Mouse (Mus musculus): Measurements from ENCODE around the gene Rfng.
"Not testable (repeated sequence)": the region's sequence is repeated elsewhere in the genome, so short reads cannot be mapped to it uniquely, and the experiment has no call there.

The Rfng gene

DNA sequence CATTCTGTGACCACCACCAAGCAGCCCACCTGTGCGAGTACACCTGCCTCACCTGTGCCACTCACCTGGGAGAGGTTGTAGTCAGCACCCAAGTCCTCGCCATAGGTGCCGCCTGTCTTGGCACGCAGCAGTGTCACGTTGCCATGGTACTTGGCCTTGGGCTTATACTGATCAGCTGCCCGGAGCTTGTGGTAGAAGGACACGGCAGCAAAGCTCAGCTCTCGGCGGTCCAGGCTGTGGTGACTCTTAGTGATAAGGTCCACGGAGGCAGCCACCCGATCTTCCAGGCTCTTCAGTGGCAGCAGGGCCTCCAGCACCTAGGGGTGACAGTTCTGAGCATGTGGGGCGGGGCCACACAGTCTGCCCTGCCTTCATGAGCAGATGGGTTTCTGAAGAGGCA is 24.0 kb upstream of the Rfng start:
- no peak for DNase-seq

DNA sequence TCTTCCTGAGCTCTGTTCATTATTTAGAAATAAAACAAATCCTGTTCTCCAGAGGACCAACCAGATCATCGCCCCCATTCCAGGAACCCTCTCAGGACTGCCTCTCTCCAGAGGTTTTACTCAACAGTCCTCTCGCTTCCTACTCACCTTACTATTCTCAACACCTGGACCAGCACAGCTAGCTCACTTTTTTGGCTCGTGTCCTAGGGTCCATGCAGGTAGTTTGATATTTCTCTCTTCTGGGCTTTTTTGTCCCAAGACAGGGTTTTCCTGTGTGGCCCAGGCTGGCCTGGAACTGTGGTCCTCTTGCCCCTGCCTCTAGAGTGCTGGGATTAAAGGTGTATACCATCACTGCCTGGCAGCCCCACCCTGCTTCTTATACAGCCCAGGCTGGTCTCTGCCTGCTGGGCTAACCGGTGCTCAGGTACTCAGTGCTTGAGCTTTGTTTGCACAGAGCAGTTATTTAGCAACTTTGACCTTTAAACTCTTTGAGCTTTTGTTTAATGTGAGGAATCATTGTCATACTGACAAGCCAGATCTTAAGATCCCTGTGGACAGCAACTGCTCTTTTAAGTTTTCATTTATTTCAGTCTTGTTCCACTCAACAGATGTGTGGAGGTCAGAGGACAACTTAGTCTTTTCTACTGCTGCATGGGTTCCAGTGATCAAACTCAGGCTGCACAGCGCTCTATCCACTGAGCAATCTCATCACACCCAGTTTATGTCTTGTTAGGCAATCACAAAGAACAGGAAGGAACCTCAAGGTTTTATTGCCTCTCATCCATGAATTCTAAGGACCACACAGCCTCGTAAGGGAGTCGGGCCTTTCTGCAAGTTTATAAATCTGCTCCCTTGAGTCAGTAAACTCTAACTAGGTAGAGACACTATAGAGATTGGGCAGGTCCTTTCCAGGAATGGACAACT is 21.6 kb upstream of the Rfng start:
- DNase-seq = no peak

DNA sequence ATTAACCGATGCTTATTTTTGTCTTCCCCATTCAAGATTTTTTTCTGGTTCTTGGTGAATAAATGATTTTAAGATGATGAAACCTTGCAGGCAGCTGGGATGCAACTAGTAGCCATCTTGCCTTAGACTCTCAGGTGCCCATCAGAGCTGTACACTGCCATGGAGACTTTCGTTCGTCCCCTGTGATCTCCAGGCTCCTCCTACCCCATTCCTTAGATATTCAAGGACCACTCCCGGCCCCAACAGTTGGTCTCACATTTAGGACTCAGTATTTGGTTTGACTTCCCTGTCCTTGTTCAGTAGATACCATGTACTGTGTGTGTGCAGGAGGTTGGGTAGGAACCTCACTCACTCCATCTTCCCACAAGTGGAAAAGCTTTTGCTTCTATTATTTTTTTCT is 20.8 kb upstream of the Rfng start:
- no peak for DNase-seq

DNA sequence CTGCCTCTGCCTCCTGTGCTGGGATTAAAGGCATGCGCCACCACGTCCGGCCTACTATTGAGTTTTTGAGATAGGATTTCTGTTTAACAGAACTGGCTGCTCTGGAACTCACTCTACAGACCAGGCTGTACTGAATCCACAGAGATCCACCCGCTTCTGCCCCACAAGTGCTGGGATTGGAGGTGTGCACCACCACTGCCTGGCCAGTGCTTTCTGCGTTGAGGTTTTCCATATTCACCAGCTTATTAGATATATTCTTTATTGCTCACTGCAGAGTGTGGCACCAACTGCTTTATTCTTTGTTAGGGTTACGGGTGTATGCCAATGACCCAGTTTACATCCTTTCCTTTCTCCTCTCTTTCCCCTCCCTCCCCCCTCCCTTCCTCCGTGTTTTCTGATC is 20.3 kb upstream of the Rfng start:
- no peak for DNase-seq

DNA sequence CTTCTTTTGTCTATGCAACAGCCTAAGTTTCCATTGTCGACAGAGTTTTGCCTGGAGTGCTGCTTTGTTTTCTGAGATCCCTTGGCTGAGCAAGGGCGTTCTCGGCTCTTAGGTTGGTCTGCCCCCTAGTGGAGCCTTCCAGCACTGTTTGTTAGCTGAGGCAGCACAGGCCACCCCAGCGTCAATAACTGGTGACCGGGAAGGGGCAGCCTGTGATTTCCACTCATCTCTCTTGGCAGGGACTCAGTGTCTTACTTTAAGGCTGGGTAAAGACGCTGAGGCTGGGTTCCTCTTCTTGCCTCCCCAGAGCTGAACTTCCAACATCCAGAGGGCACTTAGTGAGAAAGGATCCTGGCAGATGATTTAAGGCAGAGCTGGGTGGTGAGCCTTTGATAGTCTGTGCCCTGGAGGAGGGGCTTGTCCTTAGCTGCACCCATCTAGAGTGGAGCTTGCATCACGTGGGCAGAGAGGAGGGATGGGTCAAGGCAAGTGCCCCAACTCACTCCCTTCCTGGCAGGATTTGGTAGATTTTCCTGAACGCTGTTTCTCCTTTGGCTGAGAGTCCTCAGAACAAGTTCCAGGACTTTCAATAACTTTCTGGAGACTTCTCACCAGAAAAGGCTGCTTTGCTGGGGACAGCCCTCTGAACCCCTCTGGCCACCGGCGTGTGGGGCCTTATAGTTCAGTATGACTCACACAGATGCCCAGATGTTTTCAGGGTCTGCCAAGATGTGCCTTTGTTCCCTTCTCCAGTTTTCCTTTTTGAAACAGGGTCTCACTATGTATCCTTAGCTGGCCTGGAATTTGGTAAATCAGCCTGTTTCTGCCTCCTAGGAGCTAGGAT is 16.3 kb upstream of the Rfng start:
- DNase-seq = peak; percentile 81

- no peak for DNase-seq
These were observed 15.4 kb upstream of the Rfng start for GRCm38 (mm10) chr11:120799316-120799890.

DNA sequence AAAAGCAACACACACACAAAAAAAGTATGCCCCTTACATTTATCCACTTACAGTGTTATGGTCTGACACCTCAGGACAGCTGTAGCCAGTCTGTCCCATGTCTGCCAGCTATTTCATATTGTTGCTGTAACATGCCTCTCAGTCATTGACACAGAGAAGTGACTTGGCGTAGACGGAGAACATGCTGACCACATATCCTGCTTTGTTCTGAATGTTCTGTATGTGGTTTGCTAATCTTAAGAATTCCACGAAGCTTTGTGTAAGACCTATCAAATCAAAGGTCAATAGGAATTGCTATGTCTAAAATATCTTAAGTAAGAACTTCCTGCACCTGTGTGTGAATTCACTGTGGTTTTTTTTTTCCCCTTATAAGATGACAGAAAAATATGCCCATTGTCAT is 14.2 kb upstream of the Rfng start:
- no peak for DNase-seq

GRCm38 (mm10) chr11:120796614-120796946 is 12.6 kb upstream of the Rfng start:
- no peak for DNase-seq

DNA sequence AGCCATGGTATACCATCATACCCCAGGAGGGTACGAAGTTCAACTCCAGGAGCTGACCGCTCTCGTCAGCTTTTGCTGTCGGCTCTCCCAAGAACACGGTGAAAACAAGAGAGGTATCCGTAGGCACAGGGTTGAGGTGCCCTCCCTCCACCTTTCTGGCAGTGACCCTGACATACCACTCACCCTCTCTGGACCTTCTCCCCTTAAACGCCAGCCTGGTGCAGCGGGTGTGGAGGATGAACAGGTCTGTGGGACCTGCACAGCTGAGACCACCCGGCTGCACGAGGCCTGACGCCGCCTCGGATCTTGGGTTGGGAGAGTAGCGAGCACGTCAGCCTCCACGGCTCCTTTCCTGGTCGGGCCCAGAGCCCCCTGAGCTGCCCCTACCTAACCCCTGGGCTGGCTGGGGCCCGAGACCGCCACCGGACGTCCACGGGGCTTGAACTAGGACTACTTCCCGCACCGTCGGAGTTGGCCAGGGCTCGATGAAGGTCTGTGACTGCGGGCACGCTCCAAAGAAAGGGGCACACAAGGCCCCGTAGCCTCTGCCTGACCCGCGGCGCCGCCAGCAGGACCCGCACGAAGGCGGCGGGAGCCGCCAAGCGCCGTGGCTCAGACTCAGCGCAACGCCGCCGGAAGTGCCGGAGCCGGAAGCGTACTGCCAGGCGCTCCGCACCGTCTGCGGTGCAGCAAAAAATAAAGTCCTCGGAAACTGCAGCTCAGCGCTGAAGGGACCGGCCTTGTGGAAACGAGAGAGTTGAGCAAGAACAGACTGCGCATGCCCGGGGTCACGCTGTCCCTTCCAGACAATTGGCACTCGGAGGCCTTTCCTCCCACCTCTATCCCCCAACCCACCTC is 12.0 kb upstream of the Rfng start, which contains the start of gene Dus1l:
TSS of gene Dus1l (minus strand) at position 648 of the 858 bp plus-strand sequence.
- DNase-seq = peak; percentile 97

- DNase-seq = no peak
These were observed 8.6 kb upstream of the Rfng start for GRCm38 (mm10) chr11:120792652-120793051.

GRCm38 (mm10) chr11:120789810-120790209 is 5.8 kb upstream of the Rfng start:
- no peak for DNase-seq

DNA sequence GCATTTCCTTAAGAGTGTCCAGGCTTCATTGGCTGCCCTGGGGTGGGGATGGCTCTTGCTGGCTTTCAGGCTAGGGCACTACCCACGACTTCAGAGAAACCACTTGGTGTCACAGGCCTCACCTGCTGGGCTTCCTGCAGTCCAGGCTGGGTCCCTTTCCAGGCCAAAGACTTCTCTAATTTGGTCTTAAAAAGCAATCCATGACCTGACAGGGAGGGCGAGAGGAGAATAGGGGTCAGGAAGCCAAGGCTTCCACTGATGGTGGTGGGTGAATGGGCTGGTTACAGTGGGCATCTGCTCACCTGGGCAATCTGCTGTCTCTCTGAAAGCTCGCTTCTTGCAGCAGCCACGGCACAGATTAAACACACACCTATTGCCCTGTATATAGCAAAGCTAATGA is 5.3 kb upstream of the Rfng start:
- no peak for DNase-seq

DNA sequence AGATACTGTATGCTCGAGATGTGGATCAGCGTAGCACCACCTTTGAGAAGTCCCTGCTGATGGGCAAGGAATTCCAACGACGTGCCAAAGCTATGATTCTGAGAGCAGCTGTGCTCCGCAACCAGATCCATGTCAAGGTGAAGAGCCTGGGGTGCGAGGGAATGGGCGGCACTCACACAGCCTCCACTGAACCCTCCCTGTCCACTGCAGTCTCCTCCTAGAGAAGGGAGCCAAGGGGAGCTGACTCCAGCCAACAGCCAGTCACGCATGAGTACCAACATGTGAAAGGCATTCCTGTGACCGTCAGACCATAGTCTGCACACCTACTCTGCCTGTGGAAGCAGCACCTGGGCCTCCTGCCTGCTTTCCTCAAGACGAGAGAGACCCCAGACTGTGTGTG is 4.5 kb upstream of the Rfng start:
- not testable (repeated sequence) for DNase-seq

GRCm38 (mm10) chr11:120785145-120785544 is 1.1 kb upstream of the Rfng start:
- DNase-seq = no peak

- no peak for DNase-seq
These were observed 462 bp downstream of the Rfng start for GRCm38 (mm10) chr11:120783426-120784063.

- DNase-seq = not testable (repeated sequence)
These were observed 2.6 kb downstream of the Rfng start for GRCm38 (mm10) chr11:120781361-120781760.

- no peak for DNase-seq
These were observed 4.1 kb downstream of the Rfng start for GRCm38 (mm10) chr11:120779876-120780275.

GRCm38 (mm10) chr11:120777123-120777522 is 6.9 kb downstream of the Rfng start:
- no peak for DNase-seq

DNA sequence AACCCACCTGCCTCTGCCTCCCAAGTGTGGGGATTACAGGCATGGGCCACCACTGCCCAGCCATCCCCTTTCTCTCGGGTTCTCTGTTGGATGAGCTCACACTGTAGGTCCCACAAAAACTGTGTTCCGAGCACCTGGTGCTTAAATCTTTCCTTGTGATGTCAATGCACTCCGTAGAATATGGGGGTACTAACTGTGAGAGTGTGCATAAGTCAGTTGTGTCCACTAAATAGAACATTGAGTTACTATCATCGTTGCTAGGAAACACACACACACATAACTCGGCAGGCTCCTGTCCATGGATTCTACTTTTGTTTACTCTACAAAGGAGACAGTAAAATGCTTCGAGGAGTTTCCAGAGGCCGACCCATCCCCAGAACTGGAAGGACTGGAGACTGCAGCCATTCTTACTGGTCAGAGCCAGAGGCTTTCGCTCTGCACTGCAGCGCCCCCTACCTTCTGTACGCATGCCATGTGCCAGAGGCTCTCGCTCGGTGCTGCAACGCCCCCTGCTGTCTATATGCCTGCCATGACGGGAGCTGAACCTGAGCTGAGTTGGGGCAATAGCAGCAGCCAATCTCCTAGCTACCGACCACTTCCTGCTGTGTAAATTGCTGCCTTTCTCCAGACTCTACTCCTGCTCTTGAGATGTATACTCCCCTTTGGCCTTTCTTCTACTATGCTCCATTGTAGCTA is 8.1 kb downstream of the Rfng start:
- DNase-seq = peak; percentile 94

GRCm38 (mm10) chr11:120773463-120774190 is 10.4 kb downstream of the Rfng start:
- DNase-seq = no peak

- no peak for DNase-seq
These were observed 11.3 kb downstream of the Rfng start for GRCm38 (mm10) chr11:120772749-120773148.

Data from cerebellum, adult 11 months (tissue).